Mouse (Mus musculus) myocyte (in vitro differentiated cells): ENCODE data around the gene Gm28557.

ENCODE experiments used
- E2F4 ChIP-seq: IDR thresholded peaks from one replicate; pipeline ENCODE4 v1.6.1; 2011; ENCODE audit warnings: mild to moderate bottlenecking, control low read depth, moderate library complexity; ENCODE audit not compliant: insufficient read depth
- MYOD1 ChIP-seq, 3 experiments: IDR thresholded peaks; one replicate each; pipeline ENCODE4 v1.6.1; 2011; ENCODE audit warnings: control low read depth in 2 of 3, low read depth in 2 of 3, mild to moderate bottlenecking in 2 of 3, moderate library complexity in 1 of 3; ENCODE audit not compliant: insufficient read length in 2 of 3, control insufficient read depth in 1 of 3
- POLR2A ChIP-seq: IDR thresholded peaks from one replicate; pipeline ENCODE4 v1.6.1; 2011; ENCODE audit warnings: low read depth, mild to moderate bottlenecking, control low read depth, moderate library complexity; ENCODE audit not compliant: insufficient read length
- USF1 ChIP-seq: IDR thresholded peaks from one replicate; pipeline ENCODE4 v1.6.1; 2011; ENCODE audit warnings: low read depth, mild to moderate bottlenecking, control low read depth, moderate library complexity

DNA sequence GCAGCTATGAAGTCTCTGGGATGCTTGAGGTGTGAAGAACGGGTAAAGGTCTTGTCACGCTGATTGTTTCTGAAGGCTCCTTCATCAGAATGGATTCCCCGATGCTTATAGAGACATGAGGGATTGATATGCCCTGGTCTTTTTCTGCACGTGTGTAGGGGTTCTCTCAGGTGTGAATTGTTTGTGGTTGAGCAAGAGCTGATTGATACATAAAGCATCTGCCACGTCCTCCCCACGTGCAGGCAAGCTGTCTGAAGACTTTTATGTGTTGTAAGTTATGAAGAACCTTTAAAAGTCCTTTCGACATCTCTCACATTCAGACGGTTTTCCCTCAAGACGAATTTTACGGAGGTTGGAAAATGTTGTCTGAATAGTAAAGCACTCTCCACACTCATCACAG is 10.5 kb downstream of the Gm28557 start, which contains the start of gene Zfp708:
- TF ChIP-seq E2F4 (no peak), USF1 (no peak), MYOD1 (IDR thresholded peaks at IDR 0.05; ENCODE audit: control insufficient read depth in 1 of 3, insufficient read length in 2 of 3, low read depth in 2 of 3) (no peak), POLR2A (no peak)
